Mouse (Mus musculus) thymus, adult 2 months (tissue): ENCODE measurements around the gene Borcs7.

Experiments used
- CTCF ChIP-seq: fragments of 200-500 bp; IDR thresholded peaks from 2 replicates; pipeline ENCODE4 v1.5.1; 2012; ENCODE audit warnings: mild to moderate bottlenecking, control low read depth, low read length, moderate library complexity, borderline replicate concordance; ENCODE audit not compliant: control insufficient read depth, poor library complexity, insufficient read depth; ENCODE audit errors: extremely low read depth
- POLR2A ChIP-seq: fragments of 200-500 bp; IDR thresholded peaks from 2 replicates; pipeline ENCODE4 v1.6.1; 2012; ENCODE audit warnings: mild to moderate bottlenecking, low read length, control low read depth, moderate library complexity; ENCODE audit not compliant: control insufficient read depth, poor library complexity, insufficient read depth; ENCODE audit errors: extremely low read depth

DNA sequence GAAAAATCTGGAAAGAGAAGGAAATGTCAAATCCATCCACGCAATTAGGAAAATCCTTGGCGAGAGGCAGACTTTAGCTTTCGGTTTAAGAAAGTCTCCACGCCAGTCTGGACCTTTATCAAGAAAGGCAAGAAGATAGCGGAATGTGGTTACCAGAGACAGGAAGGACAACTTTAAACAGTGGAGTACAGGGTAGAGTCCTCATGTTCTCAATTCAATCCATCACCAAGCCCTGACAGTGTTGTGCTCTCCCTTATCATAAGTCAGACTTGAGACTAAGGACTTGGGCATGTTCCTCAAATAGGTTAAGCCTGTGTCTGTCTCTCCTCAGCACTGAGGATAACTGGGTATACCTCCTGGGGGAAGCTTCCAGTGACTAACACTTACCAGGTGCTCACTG is 19.9 kb upstream of the Borcs7 start:
- TF ChIP-seq POLR2A (no peak), CTCF (no peak)
